Mouse (Mus musculus): ENCODE data around the gene Hsph1. TPM values are rescaled to one million over a fixed set of nuclear protein-coding genes. Genes with fewer than 3 reads are reported as not detected.

Gene Hsph1
- polyA plus RNA-seq, 1 experiment, result 40.2 TPM

- H3K27ac ChIP-seq (replicated peaks; ENCODE audit: low read depth, low read length), result no peak overlapping the region
- no peak overlapping the region for H3K4me3 ChIP-seq (ENCODE audit: insufficient read depth, low read depth, low read length)
- H3K4me1 ChIP-seq (ENCODE audit: control insufficient read depth, insufficient read depth, insufficient read length, low read length), result no peaks in the 10 kb centered on the region
These were observed 13.5 kb upstream of the Hsph1 start for GRCm38 (mm10) chr5:149649499-149650178.

- no peak overlapping the region for H3K4me3 ChIP-seq (ENCODE audit: insufficient read depth, low read depth, low read length)
- H3K27ac ChIP-seq (replicated peaks; ENCODE audit: low read depth, low read length), result no peak overlapping the region
- H3K4me1 ChIP-seq (ENCODE audit: control insufficient read depth, insufficient read depth, insufficient read length, low read length), result no peaks in the 10 kb centered on the region
These were observed 12.8 kb upstream of the Hsph1 start for GRCm38 (mm10) chr5:149648895-149649406.

- Histone ChIP-seq H3K27ac (replicated peaks; ENCODE audit: low read depth, low read length) (no peak overlapping the region), H3K4me3 (ENCODE audit: insufficient read depth, low read depth, low read length) (no peak overlapping the region), H3K4me1 (ENCODE audit: control insufficient read depth, insufficient read depth, insufficient read length, low read length) (no peaks in the 10 kb centered on the region)
These were observed 12.0 kb upstream of the Hsph1 start for GRCm38 (mm10) chr5:149648196-149648595.

- H3K4me3 ChIP-seq (ENCODE audit: insufficient read depth, low read depth, low read length), result no peak overlapping the region
- H3K4me1 ChIP-seq (ENCODE audit: control insufficient read depth, insufficient read depth, insufficient read length, low read length), result no peaks in the 10 kb centered on the region
- no peak overlapping the region for H3K27ac ChIP-seq (replicated peaks; ENCODE audit: low read depth, low read length)
These were observed 11.4 kb upstream of the Hsph1 start for GRCm38 (mm10) chr5:149647367-149648115.

- Histone ChIP-seq H3K4me1 (ENCODE audit: control insufficient read depth, insufficient read depth, insufficient read length, low read length) (no peaks in the 10 kb centered on the region), H3K27ac (replicated peaks; ENCODE audit: low read depth, low read length) (no peak overlapping the region), H3K4me3 (ENCODE audit: insufficient read depth, low read depth, low read length) (no peak overlapping the region)
These were observed 6.8 kb upstream of the Hsph1 start for GRCm38 (mm10) chr5:149642783-149643509.

GRCm38 (mm10) chr5:149642366-149642765, 6.2 kb upstream of the Hsph1 start:
- Histone ChIP-seq H3K27ac (replicated peaks; ENCODE audit: low read depth, low read length) (no peak overlapping the region), H3K4me1 (ENCODE audit: control insufficient read depth, insufficient read depth, insufficient read length, low read length) (no peaks in the 10 kb centered on the region), H3K4me3 (ENCODE audit: insufficient read depth, low read depth, low read length) (no peak overlapping the region)

GRCm38 (mm10) chr5:149641277-149641892, 5.2 kb upstream of the Hsph1 start:
- H3K4me3 ChIP-seq (ENCODE audit: insufficient read depth, low read depth, low read length), result no peak overlapping the region
- no peaks in the 10 kb centered on the region for H3K4me1 ChIP-seq (ENCODE audit: control insufficient read depth, insufficient read depth, insufficient read length, low read length)
- H3K27ac ChIP-seq (replicated peaks; ENCODE audit: low read depth, low read length), result no peak overlapping the region

GRCm38 (mm10) chr5:149637306-149637705, 1.1 kb upstream of the Hsph1 start:
- H3K4me1 ChIP-seq (ENCODE audit: control insufficient read depth, insufficient read depth, insufficient read length, low read length), result peaks cover 3% of the 10 kb centered on the region; the same call in 1 of the 2 replicates
- H3K4me3 ChIP-seq (ENCODE audit: insufficient read depth, low read depth, low read length), result no peak overlapping the region
- H3K27ac ChIP-seq (replicated peaks; ENCODE audit: low read depth, low read length), result no peak overlapping the region

- peak overlapping the region; percentile 82 for H3K27ac ChIP-seq (replicated peaks; ENCODE audit: low read depth, low read length)
- H3K4me1 ChIP-seq (ENCODE audit: control insufficient read depth, insufficient read depth, insufficient read length, low read length), result peaks cover 3% of the 10 kb centered on the region; the same call in 1 of the 2 replicates
- peak overlapping the region; percentile 67 for H3K4me3 ChIP-seq (ENCODE audit: insufficient read depth, low read depth, low read length)
These were observed 620 bp downstream of the Hsph1 start for GRCm38 (mm10) chr5:149635556-149635955.

- Histone ChIP-seq H3K4me1 (ENCODE audit: control insufficient read depth, insufficient read depth, insufficient read length, low read length) (peaks cover 3% of the 10 kb centered on the region; the same call in 1 of the 2 replicates), H3K4me3 (ENCODE audit: insufficient read depth, low read depth, low read length) (peak overlapping the region; percentile 67; the same call in 1 of the 2 replicates), H3K27ac (replicated peaks; ENCODE audit: low read depth, low read length) (no peak overlapping the region)
These were observed 1.7 kb downstream of the Hsph1 start for GRCm38 (mm10) chr5:149634409-149635035.

GRCm38 (mm10) chr5:149625547-149625946, 10.6 kb downstream of the Hsph1 start:
- Histone ChIP-seq H3K4me3 (ENCODE audit: insufficient read depth, low read depth, low read length) (no peak overlapping the region), H3K27ac (replicated peaks; ENCODE audit: low read depth, low read length) (no peak overlapping the region), H3K4me1 (ENCODE audit: control insufficient read depth, insufficient read depth, insufficient read length, low read length) (no peaks in the 10 kb centered on the region)

- Histone ChIP-seq H3K27ac (replicated peaks; ENCODE audit: low read depth, low read length) (no peak overlapping the region), H3K4me1 (ENCODE audit: control insufficient read depth, insufficient read depth, insufficient read length, low read length) (no peaks in the 10 kb centered on the region), H3K4me3 (ENCODE audit: insufficient read depth, low read depth, low read length) (no peak overlapping the region)
These were observed 12.1 kb downstream of the Hsph1 start for GRCm38 (mm10) chr5:149623815-149624675.

GRCm38 (mm10) chr5:149622644-149623043, 13.5 kb downstream of the Hsph1 start:
- no peak overlapping the region for H3K4me3 ChIP-seq (ENCODE audit: insufficient read depth, low read depth, low read length)
- H3K4me1 ChIP-seq (ENCODE audit: control insufficient read depth, insufficient read depth, insufficient read length, low read length), result no peaks in the 10 kb centered on the region
- H3K27ac ChIP-seq (replicated peaks; ENCODE audit: low read depth, low read length), result no peak overlapping the region

- H3K4me1 ChIP-seq (ENCODE audit: control insufficient read depth, insufficient read depth, insufficient read length, low read length), result no peaks in the 10 kb centered on the region
These were observed 14.0 kb downstream of the Hsph1 start for GRCm38 (mm10) chr5:149622152-149622551.

More at GRCm38 (mm10) chr5:149622152-149622551, 14.0 kb downstream of the Hsph1 start:
- no peak overlapping the region for H3K4me3 ChIP-seq (ENCODE audit: insufficient read depth, low read depth, low read length)
- H3K27ac ChIP-seq (replicated peaks; ENCODE audit: low read depth, low read length), result no peak overlapping the region

All from brown adipose tissue, adult 24 weeks (tissue).